Mouse (Mus musculus): ENCODE measurements around the gene Nars2. TPM values are rescaled to one million over a fixed set of nuclear protein-coding genes. Genes with fewer than 3 reads are reported as not detected.

Nars2 gene
- total RNA-seq, 2 experiments from 2014 or later: 5.5 to 6.6 TPM

- DNase-seq: no peak
These were observed 20.0 kb downstream of the Nars2 start for GRCm38 (mm10) chr7:96971027-96971996.

- no peak for DNase-seq
These were observed 21.0 kb downstream of the Nars2 start for GRCm38 (mm10) chr7:96972138-96972904.

GRCm38 (mm10) chr7:96975914-96976313 is 24.6 kb downstream of the Nars2 start:
- no peak for DNase-seq

GRCm38 (mm10) chr7:96977209-96977608 is 25.9 kb downstream of the Nars2 start:
- DNase-seq: no peak

GRCm38 (mm10) chr7:96981366-96981765 is 30.1 kb downstream of the Nars2 start:
- DNase-seq: no peak

- no peak for DNase-seq
These were observed 32.5 kb downstream of the Nars2 start for GRCm38 (mm10) chr7:96983660-96984347.

- DNase-seq: peak; percentile 47
These were observed 34.5 kb downstream of the Nars2 start for GRCm38 (mm10) chr7:96985798-96986197.

GRCm38 (mm10) chr7:96986795-96987445 is 35.6 kb downstream of the Nars2 start:
- no peak for DNase-seq

- no peak for DNase-seq
These were observed 36.4 kb downstream of the Nars2 start for GRCm38 (mm10) chr7:96987676-96988075.

- DNase-seq: no peak
These were observed 61.7 kb downstream of the Nars2 start for GRCm38 (mm10) chr7:97012956-97013355.

GRCm38 (mm10) chr7:97018005-97018404 is 66.7 kb downstream of the Nars2 start:
- no peak for DNase-seq

GRCm38 (mm10) chr7:97018418-97018817 is 67.1 kb downstream of the Nars2 start:
- no peak for DNase-seq

GRCm38 (mm10) chr7:97019303-97019702 is 68.0 kb downstream of the Nars2 start:
- no peak for DNase-seq

GRCm38 (mm10) chr7:97026772-97027358 is 75.6 kb downstream of the Nars2 start:
- no peak for DNase-seq

GRCm38 (mm10) chr7:97029151-97029550 is 77.8 kb downstream of the Nars2 start:
- DNase-seq: no peak

- DNase-seq: no peak
These were observed 81.1 kb downstream of the Nars2 start for GRCm38 (mm10) chr7:97032412-97032811.

- no peak for DNase-seq
These were observed 88.3 kb downstream of the Nars2 start for GRCm38 (mm10) chr7:97039641-97040040.

- no peak for DNase-seq
These were observed 90.7 kb downstream of the Nars2 start for GRCm38 (mm10) chr7:97041868-97042449.

- DNase-seq: no peak
These were observed 91.7 kb downstream of the Nars2 start for GRCm38 (mm10) chr7:97042981-97043380.

GRCm38 (mm10) chr7:97060966-97061365 is 109.7 kb downstream of the Nars2 start:
- no peak for DNase-seq

- no peak for DNase-seq
These were observed 120.2 kb downstream of the Nars2 start for GRCm38 (mm10) chr7:97071512-97071911.

All from gastrocnemius, postnatal 25 days (tissue).